Mouse (Mus musculus) urinary bladder, postnatal 36 days (tissue): ENCODE measurements at regions not wholly inside any gene's neighbourhood (a gene's known extent, or its start where the extent isn't known, plus 50 kb on each side); places are given as distances from the start of the nearest gene placed in this dataset.
"Not testable (repeated sequence)": the region's sequence is repeated elsewhere in the genome, so short reads cannot be mapped to it uniquely, and the experiment has no call there.

Experiments used
- DNase-seq, 2 experiments: peaks; one replicate each; pipeline ENCODE4 v3.0.0; 2022; ENCODE audit warnings: low spot score in 2 of 2, mixed read lengths in 1 of 2

- DNase-seq, result no peak
These were observed 479.9 kb downstream of the Tns1 start for GRCm38 (mm10) chr1:73644394-73644793.

- no peak for DNase-seq
These were observed 480.8 kb downstream of the Tns1 start for GRCm38 (mm10) chr1:73643431-73643830.

GRCm38 (mm10) chr1:73642691-73643109 lies 481.5 kb downstream of the Tns1 start:
- peak; percentile 22 to 28 for DNase-seq

GRCm38 (mm10) chr1:73641456-73641855 lies 482.8 kb downstream of the Tns1 start:
- DNase-seq, result no peak

- DNase-seq, result no peak
These were observed 483.4 kb downstream of the Tns1 start for GRCm38 (mm10) chr1:73640726-73641451.

GRCm38 (mm10) chr1:73635709-73636108 lies 488.5 kb downstream of the Tns1 start:
- no peak for DNase-seq

GRCm38 (mm10) chr1:73634871-73635270 lies 489.4 kb downstream of the Tns1 start:
- no peak for DNase-seq

- DNase-seq, result no peak
These were observed 491.2 kb downstream of the Tns1 start for GRCm38 (mm10) chr1:73633071-73633470.

- DNase-seq, result no peak
These were observed 493.9 kb downstream of the Tns1 start for GRCm38 (mm10) chr1:73630363-73630762.

- no peak for DNase-seq
These were observed 498.9 kb downstream of the Tns1 start for GRCm38 (mm10) chr1:73625365-73625764.

GRCm38 (mm10) chr1:73621121-73621520 lies 503.1 kb downstream of the Tns1 start:
- DNase-seq, result not testable (repeated sequence)

GRCm38 (mm10) chr1:73618551-73619170 lies 505.6 kb downstream of the Tns1 start:
- DNase-seq, result peak; percentile 52 to 59

GRCm38 (mm10) chr1:73593653-73594385 lies 530.4 kb downstream of the Tns1 start:
- DNase-seq, result no peak

GRCm38 (mm10) chr1:73591342-73592099 lies 532.7 kb downstream of the Tns1 start:
- no peak for DNase-seq

GRCm38 (mm10) chr1:73579680-73580079 lies 544.6 kb downstream of the Tns1 start:
- no peak for DNase-seq

- no peak for DNase-seq
These were observed 547.2 kb downstream of the Tns1 start for GRCm38 (mm10) chr1:73577019-73577418.

GRCm38 (mm10) chr1:73575694-73576093 lies 548.6 kb downstream of the Tns1 start:
- no peak for DNase-seq

GRCm38 (mm10) chr1:73570944-73571343 lies 553.3 kb downstream of the Tns1 start:
- no peak for DNase-seq

- DNase-seq, result peak in 1 of 2 experiments; percentile 49
These were observed 551.1 kb upstream of the Tnp1 start for GRCm38 (mm10) chr1:73566770-73567169.

- no peak for DNase-seq
These were observed 544.9 kb upstream of the Tnp1 start for GRCm38 (mm10) chr1:73560594-73560993.

GRCm38 (mm10) chr1:73547877-73548276 lies 532.2 kb upstream of the Tnp1 start:
- DNase-seq, result no peak

GRCm38 (mm10) chr1:73545401-73545800 lies 529.7 kb upstream of the Tnp1 start:
- no peak for DNase-seq
